ENCODE assay signal across 8 mouse cellular contexts in the genomic region with DNA sequence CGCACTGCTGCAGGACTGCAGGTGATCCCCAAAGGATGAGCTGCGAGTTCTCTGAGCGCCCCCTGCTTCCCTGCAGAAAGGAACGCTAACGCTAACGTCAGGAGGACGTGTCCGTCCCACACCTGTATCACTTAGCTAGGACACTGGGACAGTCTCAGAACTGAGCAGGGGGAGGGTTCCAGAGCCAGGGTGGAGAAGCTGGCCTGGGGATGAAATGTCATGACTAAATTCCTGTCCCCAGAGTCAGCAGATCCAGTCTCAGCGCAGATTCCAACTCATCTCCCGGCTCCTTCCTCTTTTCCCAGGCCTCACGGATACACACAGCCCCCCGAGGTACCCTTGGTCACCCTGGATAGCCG. TPM values are rescaled to one million over a fixed set of nuclear protein-coding genes. Genes with fewer than 3 reads are reported as not detected.
DNase-seq lines count a peak whose midpoint lies in the region; ATAC-seq and TF ChIP-seq lines count a peak whose summit lies in the region.

No protein-coding gene starts in this region.

- peak overlapping the region; percentile 61 for H3K9ac ChIP-seq in neural tube, embryonic 11.5 days (ENCODE audit: low read length)
- peak overlapping the region; percentile 90 for H3K9ac ChIP-seq in liver, embryonic 15.5 days
- peak overlapping the region; percentile 86 for H3K9ac ChIP-seq in stomach, postnatal 0 days (ENCODE audit: low read length)

- H3K4me1 ChIP-seq in neural tube, embryonic 11.5 days (ENCODE audit: control insufficient read depth, insufficient read depth, low read length) = peaks cover 6% of the 10 kb centered on the region; the same call in 1 of the 2 replicates
- H3K4me1 ChIP-seq in liver, embryonic 15.5 days (replicated peaks) = peaks cover 55% of the 10 kb centered on the region
- H3K4me1 ChIP-seq in stomach, postnatal 0 days (replicated peaks; ENCODE audit: control insufficient read depth, insufficient read depth) = no peaks in the 10 kb centered on the region; the same call in none of the 2 replicates

- H3K36me3 ChIP-seq in neural tube, embryonic 11.5 days (ENCODE audit: control insufficient read depth, insufficient read depth, low read length) = no peaks in the 10 kb centered on the region
- peaks cover 6% of the 10 kb centered on the region for H3K36me3 ChIP-seq in liver, embryonic 15.5 days (replicated peaks)
- H3K36me3 ChIP-seq in stomach, postnatal 0 days (ENCODE audit: control insufficient read depth, insufficient read depth, low read length) = peaks cover 1% of the 10 kb centered on the region; the same call in 1 of the 2 replicates

- peak; percentile 25; the same call in 1 of the 2 replicates for TF ChIP-seq CTCF in stomach, postnatal 0 days (IDR thresholded peaks at IDR 0.05; ENCODE audit: low read depth)

- H3K4me2 ChIP-seq in neural tube, embryonic 11.5 days (ENCODE audit: low read depth) = peak overlapping the region; percentile 95
- peak overlapping the region; percentile 96 for H3K4me2 ChIP-seq in liver, embryonic 15.5 days
- peak overlapping the region; percentile 88 for H3K4me2 ChIP-seq in stomach, postnatal 0 days (replicated peaks; ENCODE audit: low read depth)

- H3K27ac ChIP-seq in neural tube, embryonic 11.5 days (ENCODE audit: low read depth, low read length) = no peak overlapping the region
- H3K27ac ChIP-seq in liver, embryonic 15.5 days (replicated peaks) = peak overlapping the region; percentile 82
- H3K27ac ChIP-seq in stomach, postnatal 0 days (replicated peaks) = peak overlapping the region; percentile 91

- H3K9me3 ChIP-seq in neural tube, embryonic 11.5 days (ENCODE audit: control insufficient read depth, low read length) = no peaks in the 10 kb centered on the region
- H3K9me3 ChIP-seq in liver, embryonic 15.5 days (replicated peaks) = no peaks in the 10 kb centered on the region
- no peaks in the 10 kb centered on the region for H3K9me3 ChIP-seq in stomach, postnatal 0 days (ENCODE audit: control insufficient read depth, low read length)

- 9% methylated on average over 13 of the region's 13 CpGs for WGBS in neural tube, embryonic 11.5 days
- WGBS in liver, embryonic 15.5 days (ENCODE audit: insufficient replicate concordance) = 17% methylated on average over 13 of the region's 13 CpGs
- WGBS in stomach, postnatal 0 days = 14% methylated on average over 13 of the region's 13 CpGs

- H3K4me3 ChIP-seq in neural tube, embryonic 11.5 days (ENCODE audit: low read depth, low read length) = peak overlapping the region; percentile 44
- peak overlapping the region; percentile 88 for H3K4me3 ChIP-seq in liver, embryonic 15.5 days (replicated peaks)
- peak overlapping the region; percentile 79 for H3K4me3 ChIP-seq in stomach, postnatal 0 days (ENCODE audit: low read depth, low read length)

- 0 out of 2 replicates have a peak, but pooled peaks cover 3% of the 10 kb centered on the region for H3K27me3 ChIP-seq in neural tube, embryonic 11.5 days (ENCODE audit: control insufficient read depth, insufficient read depth, low read length)
- no peaks in the 10 kb centered on the region for H3K27me3 ChIP-seq in liver, embryonic 15.5 days
- no peaks in the 10 kb centered on the region for H3K27me3 ChIP-seq in stomach, postnatal 0 days (ENCODE audit: control insufficient read depth, insufficient read depth, low read length)

- peak; percentile 35 for DNase-seq in adrenal gland, postnatal 10 days
- no peak for DNase-seq in adrenal gland, postnatal 25 days
- no peak for DNase-seq in neural tube, embryonic 11.5 days (ENCODE audit: low spot score)
- DNase-seq in neural tube, embryonic 10.5 days (ENCODE audit: extremely low spot score, low spot score) = no peak
- no peak for DNase-seq in stomach, postnatal 0 days (ENCODE audit: low spot score)
- no peak for DNase-seq in right cerebral cortex, postnatal 36 days (ENCODE audit: low spot score in 2 of 2)

- ATAC-seq in neural tube, embryonic 11.5 days (ENCODE audit: insufficient read depth, low FRiP score, low TSS enrichment) = no peak
- ATAC-seq in granulocyte monocyte progenitor cell, adult 5-6 weeks (replicated peaks; ENCODE audit: poor library complexity, severe bottlenecking) = peak; percentile 27
- no peak for ATAC-seq in liver, embryonic 15.5 days (ENCODE audit: insufficient read depth)
- peak; percentile 22 for ATAC-seq in stomach, postnatal 0 days (ENCODE audit: low FRiP score, low TSS enrichment)

- TF ChIP-seq EP300 in stomach, postnatal 0 days (optimal IDR thresholded peaks at IDR 0.05) = peak; percentile 8

RNA-seq across cellular contexts. Expression of gene Cltb, which starts 0.6 kb away (rescaled TPM):
- total RNA-seq in adrenal gland, postnatal 10 days (2021) = 10 to 100 TPM; 71.6 to 71.7 TPM
- total RNA-seq in adrenal gland, postnatal 25 days (2021) = 61.8 and 82.6 TPM in 2 replicates
- polyA plus RNA-seq in neural tube, embryonic 11.5 days (2014; fragmentation: Nextera tagmentation; extraction: Ambion mirVana) = 30.9 and 34.1 TPM in 2 replicates
- 4.5 and 6.6 TPM in 2 replicates for total RNA-seq in granulocyte monocyte progenitor cell, adult 5-6 weeks (2014; fragmentation: Nextera tagmentation)
- total RNA-seq in granulocyte monocyte progenitor cell, adult 5-6 weeks (2017) = 7.8 and 12.3 TPM in 2 replicates
- 35.6 and 40.4 TPM in 2 replicates for polyA plus RNA-seq in liver, embryonic 15.5 days (2015; fragmentation: Nextera tagmentation; extraction: Ambion mirVana)
- polyA plus RNA-seq in stomach, postnatal 0 days (2015; fragmentation: Nextera tagmentation; extraction: Ambion mirVana) = 156 and 160 TPM in 2 replicates

RNA-seq across cellular contexts. Expression of gene Faf2, which starts 11.0 kb away (rescaled TPM):
- total RNA-seq in adrenal gland, postnatal 10 days (2021) = 10 to 100 TPM; 63.5 to 64.7 TPM
- 67.6 and 84.9 TPM in 2 replicates for total RNA-seq in adrenal gland, postnatal 25 days (2021)
- polyA plus RNA-seq in neural tube, embryonic 11.5 days (2014; fragmentation: Nextera tagmentation; extraction: Ambion mirVana) = 99.0 and 102 TPM in 2 replicates
- 30.4 and 43.7 TPM in 2 replicates for total RNA-seq in granulocyte monocyte progenitor cell, adult 5-6 weeks (2014; fragmentation: Nextera tagmentation)
- 40.0 and 47.6 TPM in 2 replicates for total RNA-seq in granulocyte monocyte progenitor cell, adult 5-6 weeks (2017)
- 28.5 and 28.9 TPM in 2 replicates for polyA plus RNA-seq in liver, embryonic 15.5 days (2015; fragmentation: Nextera tagmentation; extraction: Ambion mirVana)
- 46.4 and 50.6 TPM in 2 replicates for polyA plus RNA-seq in stomach, postnatal 0 days (2015; fragmentation: Nextera tagmentation; extraction: Ambion mirVana)

RNA-seq across cellular contexts. Expression of gene Higd2a, which starts 20.6 kb away (rescaled TPM):
- total RNA-seq in adrenal gland, postnatal 10 days (2021) = 100 to 1,000 TPM; 255 to 257 TPM
- 230 and 245 TPM in 2 replicates for total RNA-seq in adrenal gland, postnatal 25 days (2021)
- 147 and 160 TPM in 2 replicates for polyA plus RNA-seq in neural tube, embryonic 11.5 days (2014; fragmentation: Nextera tagmentation; extraction: Ambion mirVana)
- total RNA-seq in granulocyte monocyte progenitor cell, adult 5-6 weeks (2014; fragmentation: Nextera tagmentation) = 111 and 118 TPM in 2 replicates
- 36.5 and 67.4 TPM in 2 replicates for total RNA-seq in granulocyte monocyte progenitor cell, adult 5-6 weeks (2017)
- 94.3 and 106 TPM in 2 replicates for polyA plus RNA-seq in liver, embryonic 15.5 days (2015; fragmentation: Nextera tagmentation; extraction: Ambion mirVana)
- polyA plus RNA-seq in stomach, postnatal 0 days (2015; fragmentation: Nextera tagmentation; extraction: Ambion mirVana) = 282 and 289 TPM in 2 replicates

RNA-seq across cellular contexts. Expression of gene Nop16, which starts 20.7 kb away (rescaled TPM):
- total RNA-seq in adrenal gland, postnatal 10 days (2021) = 10 to 100 TPM; 32.4 to 41.0 TPM
- 56.7 and 72.4 TPM in 2 replicates for total RNA-seq in adrenal gland, postnatal 25 days (2021)
- polyA plus RNA-seq in neural tube, embryonic 11.5 days (2014; fragmentation: Nextera tagmentation; extraction: Ambion mirVana) = 66.6 and 71.7 TPM in 2 replicates
- total RNA-seq in granulocyte monocyte progenitor cell, adult 5-6 weeks (2014; fragmentation: Nextera tagmentation) = 90.9 and 122 TPM in 2 replicates
- total RNA-seq in granulocyte monocyte progenitor cell, adult 5-6 weeks (2017) = 101 and 118 TPM in 2 replicates
- polyA plus RNA-seq in liver, embryonic 15.5 days (2015; fragmentation: Nextera tagmentation; extraction: Ambion mirVana) = 43.2 and 47.0 TPM in 2 replicates
- polyA plus RNA-seq in stomach, postnatal 0 days (2015; fragmentation: Nextera tagmentation; extraction: Ambion mirVana) = 51.2 and 53.5 TPM in 2 replicates

RNA-seq across cellular contexts. Expression of gene Arl10, which starts 35.8 kb away (rescaled TPM):
- total RNA-seq in adrenal gland, postnatal 10 days (2021) = 10 to 100 TPM; 27.1 to 31.4 TPM
- 51.6 and 65.6 TPM in 2 replicates for total RNA-seq in adrenal gland, postnatal 25 days (2021)
- polyA plus RNA-seq in neural tube, embryonic 11.5 days (2014; fragmentation: Nextera tagmentation; extraction: Ambion mirVana) = 28.6 and 34.5 TPM in 2 replicates
- 17.4 and 24.0 TPM in 2 replicates for total RNA-seq in granulocyte monocyte progenitor cell, adult 5-6 weeks (2014; fragmentation: Nextera tagmentation)
- total RNA-seq in granulocyte monocyte progenitor cell, adult 5-6 weeks (2017) = 12.1 and 15.0 TPM in 2 replicates
- 7.0 and 8.2 TPM in 2 replicates for polyA plus RNA-seq in liver, embryonic 15.5 days (2015; fragmentation: Nextera tagmentation; extraction: Ambion mirVana)
- 13.3 and 14.4 TPM in 2 replicates for polyA plus RNA-seq in stomach, postnatal 0 days (2015; fragmentation: Nextera tagmentation; extraction: Ambion mirVana)

Comparison
In these comparisons a context has a peak if more than half of its experiments do, and no peak if none do; other contexts are left out.
1. ATAC-seq: peak in granulocyte monocyte progenitor cell, adult 5-6 weeks (single experiment) and stomach, postnatal 0 days (single experiment); none in neural tube, embryonic 11.5 days (single experiment) and liver, embryonic 15.5 days (single experiment).
2. Peak in every context shown above with its lines, with median percentiles within 50 percentile points of each other: H3K4me2 ChIP-seq, H3K4me3 ChIP-seq and H3K9ac ChIP-seq.